Mouse (Mus musculus) heart, postnatal 0 days (tissue): Measurements from ENCODE around the gene Gpc5.

Source experiments
- CTCF ChIP-seq: IDR thresholded peaks from 2 replicates; pipeline ENCODE4 v1.5.1; 2016; ENCODE audit warnings: antibody characterized with exemption, control low read depth, low read depth
- EP300 ChIP-seq: IDR thresholded peaks from 2 replicates; pipeline ENCODE4 v1.6.1; 2016; ENCODE audit warnings: antibody characterized with exemption, low read depth

- TF ChIP-seq CTCF (no peak), EP300 (no peak)
These were observed 654.0 kb downstream of the Gpc5 start for GRCm38 (mm10) chr14:115746013-115746412.
